In the genomic region with DNA sequence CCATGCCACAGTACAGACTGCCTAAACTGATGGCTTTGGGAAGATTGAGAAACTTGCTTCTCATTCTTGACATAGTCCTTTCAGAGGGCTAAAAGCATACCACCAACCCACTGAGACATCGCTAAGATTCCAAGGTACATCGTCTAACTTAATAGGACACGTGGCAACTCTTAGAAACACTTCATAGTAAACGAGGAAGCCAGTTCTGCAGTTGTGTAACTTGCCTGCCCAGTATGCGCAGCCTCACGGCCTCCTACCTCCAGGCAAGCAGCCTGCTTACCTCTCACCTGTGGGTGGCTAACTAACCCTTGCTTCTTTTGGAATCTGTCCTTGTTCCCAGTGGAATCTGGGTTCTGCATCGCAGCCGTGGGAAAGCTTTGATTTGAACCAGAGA, we compare ENCODE assay signal across 23 mouse cellular contexts. TPM values are rescaled to one million over a fixed set of nuclear protein-coding genes. Genes with fewer than 3 reads are reported as not detected.
DNase-seq lines count a peak whose midpoint lies in the region; ATAC-seq and TF ChIP-seq lines count a peak whose summit lies in the region.
"Had no signal": no experiment of that assay in that cellular context is flagged by ENCODE, and none has a peak within 500 bp of the region (broad histone marks: within the 10 kb centered on the region; RNA-seq: fewer than 3 reads in every experiment).

No protein-coding gene starts in this region.

- H3K4me1 ChIP-seq in limb, embryonic 15.5 days, result peaks cover 42% of the 10 kb centered on the region
- peaks cover 52% of the 10 kb centered on the region for H3K4me1 ChIP-seq in limb, embryonic 10.5 days
- peaks cover 19% of the 10 kb centered on the region for H3K4me1 ChIP-seq in midbrain, embryonic 14.5 days (ENCODE audit: control insufficient read depth, insufficient read depth, low read length)
- peaks cover 20% of the 10 kb centered on the region for H3K4me1 ChIP-seq in midbrain, embryonic 16.5 days (ENCODE audit: control insufficient read depth, insufficient read depth, low read length)
- H3K4me1 ChIP-seq in MEL (ENCODE audit: control insufficient read depth in 1 of 2, insufficient read depth in 2 of 2, low read length in 2 of 2), result peaks cover 8 to 17% of the 10 kb centered on the region in 2 experiments

- H3K79me2 ChIP-seq in MEL (ENCODE audit: control insufficient read depth, insufficient read depth, low read length, poor library complexity), result peaks cover 33% of the 10 kb centered on the region

- no peak for DNase-seq in limb, embryonic 10.5 days (ENCODE audit: low spot score)
- DNase-seq in midbrain, embryonic 14.5 days, result no peak
- peak; percentile 71 for DNase-seq in MEL (ENCODE audit: low read depth, low spot score)
- DNase-seq in lung, postnatal 4 days, result peak; percentile 27 to 43
- DNase-seq in left cerebral cortex, adult 9 months (ENCODE audit: low spot score in 2 of 2), result no peak
- DNase-seq in kidney, adult 18-20 months, result no peak

- peaks cover 11% of the 10 kb centered on the region; the same call in 1 of the 2 replicates for H3K27me3 ChIP-seq in limb, embryonic 15.5 days
- H3K27me3 ChIP-seq in limb, embryonic 10.5 days (ENCODE audit: low read depth, poor library complexity, severe bottlenecking), result peaks cover 13% of the 10 kb centered on the region; the same call in 1 of the 2 replicates
- 0 out of 2 replicates have a peak, but pooled peaks cover 4% of the 10 kb centered on the region for H3K27me3 ChIP-seq in midbrain, embryonic 14.5 days (ENCODE audit: control insufficient read depth, insufficient read depth, low read length)
- H3K27me3 ChIP-seq in midbrain, embryonic 16.5 days (ENCODE audit: control insufficient read depth, insufficient read depth, low read depth, low read length), result peaks cover 2% of the 10 kb centered on the region; the same call in 1 of the 2 replicates
- H3K27me3 ChIP-seq in MEL (ENCODE audit: control insufficient read depth in 1 of 2, insufficient read depth in 2 of 2, low read length in 2 of 2), result no peaks in the 10 kb centered on the region
- H3K27me3 ChIP-seq: neural tube, embryonic 12.5 days had no signal

- no peak for TF ChIP-seq EP300 in MEL (IDR thresholded peaks at IDR 0.05; ENCODE audit: low read depth in 1 of 2, low read length in 2 of 2)

- 57% methylated on average over 8 of the region's 8 CpGs for WGBS in limb, embryonic 15.5 days
- 74% methylated on average over 8 of the region's 8 CpGs for WGBS in limb, embryonic 10.5 days
- 75% methylated on average over 8 of the region's 8 CpGs for WGBS in midbrain, embryonic 14.5 days
- 72% methylated on average over 8 of the region's 8 CpGs for WGBS in midbrain, embryonic 16.5 days

- no peak for TF ChIP-seq CTCF in MEL (IDR thresholded peaks at IDR 0.05 in 2 of 3, conservative IDR thresholded peaks at IDR 0.05 in 1 of 3; ENCODE audit: control insufficient read depth in 1 of 3, insufficient read depth in 1 of 3, low read depth in 2 of 3, low read length in 3 of 3, poor library complexity in 1 of 3, severe bottlenecking in 1 of 3)

- no peaks in the 10 kb centered on the region for H3K36me3 ChIP-seq in limb, embryonic 15.5 days
- no peaks in the 10 kb centered on the region for H3K36me3 ChIP-seq in limb, embryonic 10.5 days
- no peaks in the 10 kb centered on the region for H3K36me3 ChIP-seq in midbrain, embryonic 14.5 days (ENCODE audit: control insufficient read depth, insufficient read depth, low read length)
- H3K36me3 ChIP-seq in midbrain, embryonic 16.5 days (ENCODE audit: control insufficient read depth, insufficient read depth, low read length), result no peaks in the 10 kb centered on the region
- peaks cover 2 to 11% of the 10 kb centered on the region in 2 experiments for H3K36me3 ChIP-seq in MEL (ENCODE audit: control insufficient read depth in 1 of 2, insufficient read depth in 2 of 2, low read length in 2 of 2)
- H3K36me3 ChIP-seq: neural tube, embryonic 12.5 days had no signal

- no peak; a peak in 1 of 4 replicates for TF ChIP-seq POLR2A in MEL (IDR thresholded peaks at IDR 0.05; ENCODE audit: control insufficient read depth in 1 of 2, insufficient read depth in 1 of 2, low read depth in 1 of 2, low read length in 2 of 2, poor library complexity in 1 of 2)

- H3K9ac ChIP-seq in limb, embryonic 15.5 days, result 0 out of 2 replicates have a peak overlapping the region, but pooled peaks have one; percentile 4
- no peak overlapping the region for H3K9ac ChIP-seq in midbrain, embryonic 14.5 days (replicated peaks; ENCODE audit: low read length)
- no peak overlapping the region for H3K9ac ChIP-seq in midbrain, embryonic 16.5 days (ENCODE audit: low read depth, low read length)
- peak overlapping the region; percentile 69 for H3K9ac ChIP-seq in MEL (ENCODE audit: control insufficient read depth, low read depth, low read length, poor library complexity, severe bottlenecking)
- H3K9ac ChIP-seq: liver, embryonic 14.5 days; neural tube, embryonic 12.5 days had no signal

- ATAC-seq in limb, embryonic 15.5 days (ENCODE audit: insufficient number of reproducible peaks, low FRiP score, low TSS enrichment, low read depth), result no peak
- no peak for ATAC-seq in midbrain, embryonic 14.5 days (ENCODE audit: low FRiP score, low TSS enrichment)
- no peak for ATAC-seq in midbrain, embryonic 16.5 days
- ATAC-seq: activated CD4-positive, CD25-positive, alpha-beta regulatory T cell, adult 4 months; hindbrain, embryonic 16.5 days; intestine, postnatal 0 days had no signal

- no peak for TF ChIP-seq RAD21 in MEL (IDR thresholded peaks at IDR 0.05; ENCODE audit: low read depth, low read length)

- no peak overlapping the region for H3K4me2 ChIP-seq in limb, embryonic 15.5 days
- 0 out of 2 replicates have a peak overlapping the region, but pooled peaks have one; percentile 17 for H3K4me2 ChIP-seq in midbrain, embryonic 14.5 days (ENCODE audit: low read length)
- H3K4me2 ChIP-seq in midbrain, embryonic 16.5 days (ENCODE audit: low read length), result no peak overlapping the region
- H3K4me2 ChIP-seq: neural tube, embryonic 12.5 days had no signal

- no peaks in the 10 kb centered on the region for H3K9me3 ChIP-seq in limb, embryonic 15.5 days
- H3K9me3 ChIP-seq in limb, embryonic 10.5 days (replicated peaks), result no peaks in the 10 kb centered on the region
- H3K9me3 ChIP-seq in midbrain, embryonic 14.5 days (ENCODE audit: control insufficient read depth, low read length), result no peaks in the 10 kb centered on the region
- H3K9me3 ChIP-seq in midbrain, embryonic 16.5 days (replicated peaks; ENCODE audit: control insufficient read depth, low read length, poor library complexity, severe bottlenecking), result no peaks in the 10 kb centered on the region
- no peaks in the 10 kb centered on the region for H3K9me3 ChIP-seq in MEL (replicated peaks; ENCODE audit: insufficient read depth, low read length)
- H3K9me3 ChIP-seq: neural tube, embryonic 12.5 days had no signal

- no peak overlapping the region for H3K4me3 ChIP-seq in limb, embryonic 15.5 days
- H3K4me3 ChIP-seq in limb, embryonic 10.5 days, result no peak overlapping the region
- H3K4me3 ChIP-seq in midbrain, embryonic 14.5 days (replicated peaks; ENCODE audit: low read depth, low read length), result no peak overlapping the region
- H3K4me3 ChIP-seq in midbrain, embryonic 16.5 days (ENCODE audit: low read depth, low read length), result no peak overlapping the region
- H3K4me3 ChIP-seq in MEL (ENCODE audit: control insufficient read depth in 1 of 2, insufficient read depth in 1 of 2, low read depth in 2 of 2, low read length in 2 of 2), result peak overlapping the region; percentile 60 to 62
- H3K4me3 ChIP-seq: heart, adult 2 months; neural tube, embryonic 12.5 days had no signal

- H3K27ac ChIP-seq in limb, embryonic 15.5 days, result no peak overlapping the region
- no peak overlapping the region for H3K27ac ChIP-seq in limb, embryonic 10.5 days
- no peak overlapping the region for H3K27ac ChIP-seq in midbrain, embryonic 14.5 days (replicated peaks; ENCODE audit: low read depth, low read length)
- no peak overlapping the region for H3K27ac ChIP-seq in midbrain, embryonic 16.5 days (ENCODE audit: low read length)
- H3K27ac ChIP-seq in MEL (ENCODE audit: control insufficient read depth, low read depth, low read length), result peak overlapping the region; percentile 95
- H3K27ac ChIP-seq: heart, adult 2 months; kidney, postnatal 0 days; liver, embryonic 14.5 days; neural tube, embryonic 12.5 days; stomach, postnatal 0 days had no signal

TF ChIP-seq in MEL, 35 proteins besides CTCF, POLR2A, EP300 and RAD21 (continues in another document):
- TF ChIP-seq MYB (IDR thresholded peaks at IDR 0.05; ENCODE audit: low read depth, low read length) (no peak), MAZ (IDR thresholded peaks at IDR 0.05; ENCODE audit: low read depth, low read length) (no peak)

RNA-seq across cellular contexts. Expression of a gene that starts 1.7 kb away (rescaled TPM):
- polyA plus RNA-seq in limb, embryonic 15.5 days (2015; fragmentation: Nextera tagmentation; extraction: Ambion mirVana), result 24.5 and 27.4 TPM in 2 replicates
- 16.8 and 19.3 TPM in 2 replicates for polyA plus RNA-seq in limb, embryonic 10.5 days (2016; fragmentation: Nextera tagmentation; extraction: Ambion mirVana)
- 42.0 and 54.0 TPM in 2 replicates for polyA plus RNA-seq in midbrain, embryonic 14.5 days (2014; fragmentation: Nextera tagmentation; extraction: Ambion mirVana)
- polyA plus RNA-seq in midbrain, embryonic 16.5 days (2015; fragmentation: Nextera tagmentation; extraction: Ambion mirVana), result 48.9 and 50.8 TPM in 2 replicates
- total RNA-seq in MEL (2012; rRNA removed), result 108 and 164 TPM in 2 replicates
- 100 to 1,000 TPM in 1 of 2 experiments, 10 to 100 TPM in 1; 55.0 to 263 TPM for polyA plus RNA-seq in MEL (2012; ENCODE audit: insufficient read depth in 1 of 2, insufficient read length in 2 of 2, low read depth in 1 of 2, low replicate concordance in 2 of 2, missing spikeins in 1 of 2)

RNA-seq across cellular contexts. Expression of a gene that starts 35.6 kb away (rescaled TPM):
- polyA plus RNA-seq in limb, embryonic 15.5 days (2015; fragmentation: Nextera tagmentation; extraction: Ambion mirVana), result 0.17 TPM in 1 of 2 replicates, not detected in the other
- 0.20 TPM in 1 of 2 replicates, not detected in the other for polyA plus RNA-seq in limb, embryonic 10.5 days (2016; fragmentation: Nextera tagmentation; extraction: Ambion mirVana)
- not detected in 2 replicates for polyA plus RNA-seq in midbrain, embryonic 14.5 days (2014; fragmentation: Nextera tagmentation; extraction: Ambion mirVana)
- polyA plus RNA-seq in midbrain, embryonic 16.5 days (2015; fragmentation: Nextera tagmentation; extraction: Ambion mirVana), result 0.55 and 0.60 TPM in 2 replicates
- not detected in 2 replicates for total RNA-seq in MEL (2012; rRNA removed)
- under 1 TPM in 1 of 2 experiments, not detected in 1; 0.08 TPM for polyA plus RNA-seq in MEL (2012; ENCODE audit: insufficient read depth in 1 of 2, insufficient read length in 2 of 2, low read depth in 1 of 2, low replicate concordance in 2 of 2, missing spikeins in 1 of 2)
- total RNA-seq: gastrocnemius, postnatal 14 days; heart, adult 2 months; hematopoietic stem cell, adult 5-6 weeks; left cerebral cortex, postnatal 36 days; megakaryocyte progenitor cell, adult 5-6 weeks had no signal
- polyA plus RNA-seq: C2C12; forebrain, embryonic 11.5 days; heart, adult 2 months; heart, embryonic 16.5 days had no signal

RNA-seq across cellular contexts. Expression of a gene that starts 40.4 kb away (rescaled TPM):
- polyA plus RNA-seq in limb, embryonic 15.5 days (2015; fragmentation: Nextera tagmentation; extraction: Ambion mirVana), result 42.3 and 44.8 TPM in 2 replicates
- polyA plus RNA-seq in limb, embryonic 10.5 days (2016; fragmentation: Nextera tagmentation; extraction: Ambion mirVana), result 55.4 and 60.0 TPM in 2 replicates
- 47.7 and 48.7 TPM in 2 replicates for polyA plus RNA-seq in midbrain, embryonic 14.5 days (2014; fragmentation: Nextera tagmentation; extraction: Ambion mirVana)
- 54.7 and 55.7 TPM in 2 replicates for polyA plus RNA-seq in midbrain, embryonic 16.5 days (2015; fragmentation: Nextera tagmentation; extraction: Ambion mirVana)
- total RNA-seq in MEL (2012; rRNA removed), result 19.2 and 20.8 TPM in 2 replicates
- 10 to 100 TPM in 1 of 2 experiments, not detected in 1; 28.4 TPM for polyA plus RNA-seq in MEL (2012; ENCODE audit: insufficient read depth in 1 of 2, insufficient read length in 2 of 2, low read depth in 1 of 2, low replicate concordance in 2 of 2, missing spikeins in 1 of 2)

Comparison
In these comparisons a context has a peak if more than half of its experiments do, and no peak if none do; other contexts are left out.
1. H3K4me3 ChIP-seq: peak in MEL (2 of 2); none in limb, embryonic 15.5 days (single experiment), limb, embryonic 10.5 days (single experiment), midbrain, embryonic 14.5 days (single experiment) and midbrain, embryonic 16.5 days (single experiment).
2. H3K9ac ChIP-seq: peak in limb, embryonic 15.5 days (single experiment) and MEL (single experiment); none in midbrain, embryonic 14.5 days (single experiment) and midbrain, embryonic 16.5 days (single experiment).
3. DNase-seq: peak in MEL (single experiment) and lung, postnatal 4 days (2 of 2); none in limb, embryonic 10.5 days (single experiment), midbrain, embryonic 14.5 days (single experiment), left cerebral cortex, adult 9 months (0 of 2) and kidney, adult 18-20 months (single experiment).